Mouse (Mus musculus): ENCODE measurements around the gene Meiob.
A peak's percentile ranks its signal among the peaks of the same experiment; 100 is the strongest.

Meiob gene

DNA sequence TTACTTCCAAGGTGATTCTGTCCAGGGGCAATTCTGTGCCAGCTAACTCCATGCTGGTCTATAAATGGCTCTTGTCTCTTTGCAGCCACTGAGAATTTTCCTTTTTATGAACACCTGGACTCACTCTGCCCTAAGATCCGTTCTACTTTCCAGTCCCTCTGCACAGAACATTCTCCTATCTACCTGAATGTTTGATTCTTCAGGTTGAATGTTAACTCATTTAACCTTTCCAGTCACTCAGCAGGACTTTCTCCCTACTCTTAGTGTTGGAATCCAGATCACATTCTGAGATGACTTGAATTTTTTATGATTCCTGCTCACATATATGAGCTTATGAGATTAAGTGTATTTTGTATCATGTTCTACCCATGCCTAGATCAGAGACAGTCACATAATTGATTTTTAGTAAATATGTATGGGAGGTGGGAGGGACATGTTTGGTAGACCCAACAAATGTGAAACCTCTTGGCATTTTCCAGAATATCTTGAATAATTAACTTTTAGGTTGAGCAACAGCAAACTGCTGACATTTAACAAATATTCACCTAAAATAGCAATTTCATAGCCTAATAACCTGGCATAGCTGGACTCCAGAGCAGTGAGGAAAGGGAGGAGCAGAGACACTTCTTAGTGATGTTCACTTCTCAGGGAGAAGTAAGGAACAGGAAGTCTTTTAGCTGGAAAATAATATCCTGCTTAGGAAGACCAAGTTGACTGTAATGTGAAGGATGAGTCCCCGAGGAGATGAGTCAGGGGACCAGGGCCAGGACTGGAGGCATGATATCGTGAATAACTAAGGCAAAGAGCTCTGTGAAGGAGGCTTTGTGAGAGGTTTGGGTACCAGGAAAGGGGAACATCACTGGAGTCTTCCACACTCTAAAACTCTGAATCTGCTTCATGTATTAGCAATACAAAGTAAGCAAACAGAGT is 17.5 kb downstream of the Meiob start:
- peak; percentile 10 for DNase-seq (ENCODE audit: low read depth, low spot score)

DNA sequence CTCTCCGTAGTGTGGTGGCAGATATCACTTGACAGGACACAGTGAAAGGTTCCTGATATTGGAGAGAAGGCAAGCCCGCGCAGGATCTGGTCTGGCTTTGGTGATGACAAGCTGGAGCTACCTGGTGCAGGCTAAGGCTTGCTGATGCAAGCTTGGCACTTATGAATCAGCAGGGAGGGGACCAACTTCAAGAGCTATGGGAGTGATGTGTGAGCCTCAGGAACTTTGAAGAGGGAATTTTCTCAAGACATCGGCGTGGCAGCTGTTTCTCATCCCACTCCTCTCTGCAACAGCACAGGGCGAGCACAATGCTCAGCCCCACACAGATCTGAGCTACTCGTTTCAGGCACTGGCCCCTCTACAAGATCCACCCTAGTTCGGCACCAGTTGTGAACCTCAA is 35.8 kb downstream of the Meiob start, which contains the start of gene Hagh:
TSS of gene Hagh (plus strand) at position 302 of the 400 bp plus-strand sequence.
- no peak for DNase-seq (ENCODE audit: low read depth, low spot score)

DNA sequence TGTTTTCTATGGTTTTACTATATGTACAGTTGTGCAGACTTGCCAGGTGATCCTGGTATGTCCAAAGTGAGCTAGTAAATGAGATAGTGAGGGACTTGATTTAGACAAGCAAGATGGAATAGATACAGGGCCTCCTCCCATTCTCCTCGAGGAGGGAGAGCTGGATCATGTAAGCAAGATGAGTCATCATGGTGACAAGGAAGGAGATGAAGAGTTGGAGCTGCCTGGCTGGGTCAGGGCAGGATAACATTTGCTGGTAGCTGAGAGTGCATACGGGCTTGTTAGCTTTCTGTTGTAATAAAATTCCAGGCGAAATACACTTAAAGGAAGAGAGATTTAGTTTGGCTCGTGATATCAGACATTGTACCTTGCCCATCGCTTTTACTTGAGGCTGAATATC is 36.3 kb downstream of the Meiob start:
- no peak for DNase-seq (ENCODE audit: low read depth, low spot score)

DNA sequence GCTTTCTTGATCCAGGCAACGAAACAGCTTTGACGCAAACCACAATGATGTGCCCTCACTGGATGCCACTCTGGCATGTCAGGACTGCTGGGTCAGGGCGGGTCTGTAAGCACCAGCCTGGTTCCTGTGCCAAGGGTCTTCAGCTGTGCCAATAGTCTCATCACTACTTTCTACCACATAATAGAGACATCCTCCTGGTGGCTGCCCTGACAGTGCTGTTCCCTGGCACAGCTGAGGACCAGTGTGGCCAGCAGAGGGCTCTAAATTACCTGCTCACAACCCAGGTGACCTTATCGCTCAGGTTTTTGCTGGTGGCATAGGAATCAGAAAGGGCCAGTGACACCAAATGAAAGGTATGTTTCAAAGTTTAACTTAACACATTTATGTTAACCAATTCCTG is 37.0 kb downstream of the Meiob start:
- DNase-seq (ENCODE audit: low read depth, low spot score) = no peak

DNA sequence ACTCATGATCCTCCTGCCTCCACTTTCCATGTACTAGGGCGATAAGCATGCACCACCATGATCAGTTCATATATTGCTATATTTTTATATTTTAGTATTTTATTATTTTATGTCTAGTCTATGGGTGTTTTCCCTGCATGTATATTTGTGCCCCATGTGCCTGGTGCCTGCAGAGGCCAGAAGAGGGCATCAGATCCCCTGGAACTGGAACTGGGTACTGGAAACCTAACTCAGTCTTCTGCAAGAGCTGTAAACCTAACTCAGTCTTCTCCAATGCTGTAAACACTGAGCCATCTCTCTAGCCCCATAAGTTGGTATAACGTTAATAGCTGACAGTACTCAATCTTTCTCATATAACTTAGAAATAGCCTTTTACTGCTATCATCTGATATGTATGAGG is 38.5 kb downstream of the Meiob start:
- no peak for DNase-seq (ENCODE audit: low read depth, low spot score)

DNA sequence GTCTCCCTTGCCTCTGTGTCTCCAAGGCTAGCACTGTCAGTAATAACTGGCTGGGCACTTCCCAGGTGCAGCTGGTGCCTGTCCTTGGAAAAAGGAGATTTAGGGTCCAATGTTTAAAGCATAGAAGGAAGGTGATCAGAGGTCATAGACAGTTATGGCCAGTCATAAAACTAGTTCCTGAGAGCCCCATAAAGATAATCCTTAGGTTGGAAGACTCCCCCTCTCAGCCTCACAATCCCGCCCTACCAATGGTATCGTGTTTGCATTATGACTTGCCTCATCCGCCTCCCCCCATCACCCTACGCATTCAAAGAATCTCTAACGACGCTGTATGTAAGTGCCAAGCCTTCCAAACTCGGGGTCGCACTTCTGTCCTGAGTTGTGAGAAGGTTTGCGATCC is 40.4 kb downstream of the Meiob start:
- DNase-seq (ENCODE audit: low read depth, low spot score) = no peak

DNA sequence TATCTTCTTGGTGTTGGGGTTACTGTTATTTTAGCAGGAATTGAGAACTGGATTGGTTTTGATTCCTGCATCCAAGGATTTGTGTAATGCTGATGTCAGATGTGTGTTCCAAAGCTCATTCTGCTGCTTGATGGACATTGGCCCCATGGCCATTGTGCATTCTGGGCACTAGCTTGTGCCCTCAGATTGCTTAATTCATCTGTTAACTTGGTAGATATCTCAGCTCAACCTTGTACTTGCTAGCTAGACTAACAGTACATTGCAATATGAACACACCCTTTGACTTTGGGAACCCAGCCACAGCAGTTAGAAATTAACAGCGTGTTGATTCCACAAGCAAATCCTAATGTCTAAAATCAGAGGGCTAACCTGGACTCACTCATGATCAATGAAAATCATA is 43.3 kb downstream of the Meiob start:
- DNase-seq (ENCODE audit: low read depth, low spot score) = no peak

DNA sequence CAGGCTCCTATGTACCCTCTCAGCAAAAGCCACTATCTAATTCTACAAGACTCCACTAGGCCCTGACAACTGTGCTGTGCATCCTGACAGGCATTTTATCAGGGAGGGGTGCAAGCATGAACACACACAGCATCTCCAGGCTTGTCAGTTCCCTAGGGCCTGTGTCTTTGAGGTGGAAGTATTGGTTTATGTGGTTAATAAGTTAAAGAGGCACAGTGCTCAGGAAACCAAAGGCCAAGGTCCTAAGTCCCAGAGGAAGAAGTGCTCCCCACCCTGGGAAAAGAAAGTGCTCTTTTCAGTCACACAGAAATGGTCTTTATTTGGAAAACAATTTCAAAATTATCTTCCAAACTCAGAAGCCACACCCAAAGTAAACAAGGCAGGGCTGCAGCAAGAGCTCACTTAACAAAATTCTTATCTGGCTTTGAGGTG is 44.5 kb downstream of the Meiob start:
- DNase-seq (ENCODE audit: low read depth, low spot score) = no peak

DNA sequence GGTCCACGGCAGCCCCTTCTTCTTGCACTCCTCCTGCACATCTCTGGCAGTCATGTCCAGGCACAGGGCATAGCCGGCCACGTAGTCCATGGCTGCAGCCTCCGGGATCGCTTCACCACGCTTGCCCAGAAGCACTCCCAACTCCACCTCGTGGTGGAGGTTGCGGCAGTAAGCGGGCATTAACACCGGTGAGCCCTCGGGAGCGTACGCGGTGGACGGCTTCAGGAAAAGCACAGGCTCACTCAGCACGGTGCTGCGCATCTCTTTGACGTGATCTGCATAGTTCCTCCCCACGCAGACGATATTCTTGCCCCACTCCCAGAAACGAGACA is 45.6 kb downstream of the Meiob start:
- no peak for DNase-seq (ENCODE audit: low read depth, low spot score)

DNA sequence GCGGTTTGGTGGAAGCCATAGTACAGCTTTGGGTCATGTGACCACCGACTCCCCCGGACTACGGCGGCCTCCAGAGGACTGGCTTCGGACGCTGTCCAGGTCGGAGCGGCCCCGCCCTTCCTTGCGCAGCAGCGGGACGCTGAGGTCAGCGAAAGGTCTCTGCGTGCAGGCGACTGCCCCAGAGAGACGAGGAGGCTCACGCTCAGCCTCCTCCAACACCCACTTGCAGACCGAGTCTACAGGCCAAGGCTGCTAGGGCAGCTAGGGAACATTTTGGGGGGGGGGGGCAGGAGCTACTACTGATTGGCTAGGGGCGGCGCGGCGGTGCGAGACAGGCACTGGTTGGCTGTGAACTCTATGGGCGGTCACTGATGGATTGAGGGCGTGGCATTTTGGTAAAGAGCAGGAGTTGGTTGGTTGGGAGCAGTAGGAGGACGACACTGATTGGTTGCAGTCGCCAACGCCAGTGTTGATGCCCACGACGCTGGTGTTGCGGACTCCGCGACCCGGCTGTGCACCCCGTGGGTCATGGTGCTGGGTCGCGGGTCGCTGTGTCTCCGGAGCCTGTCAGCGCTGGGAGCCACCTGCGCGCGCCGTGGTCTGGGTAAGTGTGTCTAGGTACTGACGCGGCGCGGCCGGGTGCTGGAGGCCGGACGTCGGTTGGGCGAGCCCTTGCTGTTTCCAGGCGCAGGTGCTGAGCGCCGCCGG is 46.1 kb downstream of the Meiob start, which contains the start of gene Fahd1:
TSS of gene Fahd1 (minus strand) at position 300 of the 708 bp plus-strand sequence.
- DNase-seq (ENCODE audit: low read depth, low spot score) = peak; percentile 97

DNA sequence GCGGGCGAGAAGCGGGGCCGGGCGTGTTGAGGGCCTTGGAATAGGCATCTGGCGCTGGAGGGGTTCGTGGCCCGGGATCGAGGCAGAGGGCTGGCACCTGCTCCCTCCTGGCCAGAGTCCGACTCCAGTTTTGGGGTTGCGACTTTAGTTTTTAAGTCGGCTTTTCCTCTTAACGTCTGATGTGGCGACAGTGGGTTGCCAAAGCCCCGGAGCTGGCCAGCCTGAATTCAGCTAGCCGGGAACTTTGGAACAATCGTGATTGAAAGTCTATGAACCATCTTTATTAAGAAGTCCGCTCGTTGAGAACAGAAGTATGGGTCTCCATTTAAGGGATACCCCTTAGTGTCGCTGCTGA is 46.7 kb downstream of the Meiob start:
- no peak for DNase-seq (ENCODE audit: low read depth, low spot score)

DNA sequence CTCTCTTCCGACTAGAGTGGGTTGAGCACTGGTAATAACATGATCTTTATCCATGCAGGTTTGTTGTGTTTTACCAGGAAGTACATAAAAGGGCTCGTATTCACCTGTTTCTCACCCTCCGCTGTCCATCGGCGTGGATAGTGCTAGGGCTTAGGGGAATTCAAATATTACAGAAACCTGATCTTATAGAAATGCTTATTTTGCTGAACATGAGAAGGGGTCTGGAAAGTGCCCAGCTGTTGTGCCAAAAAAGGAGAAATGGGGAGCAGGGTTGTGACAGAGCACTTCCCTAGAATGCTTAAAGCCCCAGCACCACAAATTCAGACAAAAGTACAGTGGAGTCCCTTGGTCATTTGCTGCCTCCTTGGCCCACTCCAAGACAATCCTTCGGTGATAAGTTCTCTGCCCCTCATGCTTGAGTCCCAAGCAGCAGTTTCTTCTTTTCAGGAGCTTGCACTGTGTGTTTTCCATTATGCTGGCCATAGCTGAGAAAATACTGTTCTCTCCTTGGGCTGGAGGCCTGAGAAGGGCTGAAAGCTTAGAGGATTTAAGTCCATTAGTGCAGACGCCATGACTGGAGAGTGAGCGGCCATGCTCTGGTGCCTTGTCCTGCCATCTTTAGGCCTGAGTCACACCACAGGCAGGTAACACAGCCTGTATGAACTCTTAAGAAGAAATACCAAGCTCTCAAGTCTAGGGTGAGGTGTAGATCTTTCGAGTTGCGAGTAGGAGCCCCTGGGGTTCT is 47.5 kb downstream of the Meiob start:
- no peak for DNase-seq (ENCODE audit: low read depth, low spot score)

DNA sequence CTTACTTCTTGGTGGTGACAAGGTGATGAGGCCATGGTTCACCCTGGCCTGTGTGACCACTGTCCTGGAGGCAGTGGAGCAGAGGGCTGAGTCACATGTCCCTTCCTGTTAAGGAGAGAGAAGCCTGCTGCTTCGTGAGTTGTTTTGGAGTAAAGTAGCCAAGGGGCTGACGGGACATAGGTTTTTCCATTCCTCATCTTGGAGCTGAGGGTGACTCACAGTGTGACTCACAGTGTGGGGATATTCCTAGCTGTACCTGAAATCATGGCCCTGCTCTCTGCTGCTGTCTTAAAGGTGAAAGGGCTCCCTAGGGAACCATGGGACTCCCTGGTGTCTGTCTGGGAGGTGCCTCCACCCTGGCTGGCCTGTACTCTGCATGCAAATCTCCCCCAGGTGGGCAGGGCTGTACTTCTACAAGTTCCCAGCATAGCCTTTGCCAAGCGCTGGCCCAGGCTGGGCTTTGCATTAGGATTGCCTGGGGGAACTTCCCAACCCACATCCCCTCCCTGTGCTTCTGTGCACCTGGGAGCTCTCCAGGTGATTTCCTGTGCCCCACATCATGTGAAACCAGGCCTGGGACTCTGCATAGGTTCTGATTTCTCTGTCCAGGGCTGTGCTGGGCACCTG is 51.9 kb downstream of the Meiob start:
- no peak for DNase-seq (ENCODE audit: low read depth, low spot score)

DNA sequence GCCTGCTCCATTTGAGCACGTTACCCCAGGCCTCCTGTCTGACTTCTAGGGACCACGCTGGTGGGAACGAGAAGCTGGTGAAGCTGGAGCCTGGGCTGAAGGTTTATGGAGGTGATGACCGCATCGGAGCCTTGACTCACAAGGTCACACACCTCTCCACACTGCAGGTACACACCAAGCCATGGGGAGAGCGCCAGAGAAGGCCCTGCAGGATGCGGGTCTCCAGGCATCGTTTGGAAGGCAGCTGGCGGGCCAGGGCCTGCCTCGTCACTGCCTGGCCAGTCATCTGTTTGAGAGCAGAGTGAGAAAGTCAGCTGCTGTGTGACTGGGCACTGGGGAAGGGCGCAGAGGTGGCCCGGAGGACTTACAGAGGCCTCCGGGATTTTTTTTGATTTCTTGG is 52.5 kb downstream of the Meiob start:
- no peak for DNase-seq (ENCODE audit: low read depth, low spot score)

DNA sequence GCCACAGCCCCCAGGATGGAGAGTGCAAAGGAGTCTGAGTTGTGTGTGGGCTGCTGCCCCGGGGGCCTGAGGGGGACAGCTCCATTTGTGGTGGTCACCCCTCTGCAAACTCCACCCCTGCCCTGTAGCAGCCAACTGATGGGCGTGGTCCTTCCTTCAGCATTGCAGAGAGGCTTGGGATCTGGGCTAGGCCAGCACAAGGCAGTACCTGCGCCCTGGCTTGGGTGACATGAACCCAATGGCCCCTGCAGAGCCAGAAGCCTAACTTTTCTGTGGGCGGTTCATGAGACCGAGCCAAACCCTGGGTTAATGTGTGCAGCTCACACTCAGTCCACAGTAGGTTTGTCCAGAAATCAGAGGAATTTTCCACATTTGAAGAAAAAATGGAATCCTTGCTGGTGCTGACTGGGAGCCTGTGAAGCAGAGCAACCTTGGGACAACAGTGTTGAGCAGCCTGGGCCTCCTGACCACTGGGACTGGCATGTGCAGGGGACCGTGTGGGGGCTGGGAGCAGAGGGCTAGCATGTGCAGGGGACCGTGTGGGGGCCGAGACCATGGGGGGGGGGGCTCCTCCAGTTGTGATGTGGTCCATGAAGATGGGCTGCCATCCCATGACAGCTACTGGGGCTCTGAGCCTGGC is 53.9 kb downstream of the Meiob start:
- DNase-seq (ENCODE audit: low read depth, low spot score) = no peak

DNA sequence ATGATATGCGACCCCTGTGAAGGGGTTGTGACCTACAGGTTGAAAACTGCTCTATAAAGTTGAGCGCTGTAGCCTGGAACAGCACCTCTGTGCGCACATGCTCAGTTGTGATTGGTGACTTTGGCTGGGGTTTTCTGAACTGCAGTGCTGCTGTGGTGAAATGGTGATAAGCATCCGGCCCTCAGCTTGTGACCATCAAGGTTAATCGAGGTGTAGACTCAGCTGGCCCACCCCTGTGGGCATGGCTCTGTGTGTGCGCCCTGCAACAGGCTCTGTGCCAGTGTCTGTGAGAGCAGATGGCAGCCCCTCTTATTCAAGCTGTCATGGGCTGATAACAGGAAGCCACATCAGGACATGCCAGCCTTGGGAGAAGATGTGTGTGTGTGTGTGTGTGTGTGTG is 54.9 kb downstream of the Meiob start:
- DNase-seq (ENCODE audit: low read depth, low spot score) = peak; percentile 33

DNA sequence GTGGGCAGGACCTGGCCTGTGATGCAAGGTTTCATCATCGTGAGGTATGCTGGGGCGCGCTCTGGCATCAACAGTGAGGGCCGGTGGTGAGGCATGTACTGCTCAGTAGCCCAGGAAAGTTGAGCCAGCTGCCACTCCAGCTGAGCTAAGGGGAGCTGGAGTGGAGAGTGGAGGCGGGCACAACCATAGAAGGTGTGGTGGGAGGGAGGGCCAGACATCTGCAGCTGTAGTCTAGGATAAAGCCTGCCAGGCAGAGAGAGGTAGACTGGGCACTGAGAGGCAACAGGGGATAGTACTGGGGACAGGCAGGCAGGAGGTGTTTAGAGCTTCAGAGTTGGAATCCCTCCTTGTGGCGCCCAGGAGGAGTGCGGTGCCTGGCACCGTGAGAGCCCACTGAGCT is 56.0 kb downstream of the Meiob start:
- DNase-seq (ENCODE audit: low read depth, low spot score) = no peak

DNA sequence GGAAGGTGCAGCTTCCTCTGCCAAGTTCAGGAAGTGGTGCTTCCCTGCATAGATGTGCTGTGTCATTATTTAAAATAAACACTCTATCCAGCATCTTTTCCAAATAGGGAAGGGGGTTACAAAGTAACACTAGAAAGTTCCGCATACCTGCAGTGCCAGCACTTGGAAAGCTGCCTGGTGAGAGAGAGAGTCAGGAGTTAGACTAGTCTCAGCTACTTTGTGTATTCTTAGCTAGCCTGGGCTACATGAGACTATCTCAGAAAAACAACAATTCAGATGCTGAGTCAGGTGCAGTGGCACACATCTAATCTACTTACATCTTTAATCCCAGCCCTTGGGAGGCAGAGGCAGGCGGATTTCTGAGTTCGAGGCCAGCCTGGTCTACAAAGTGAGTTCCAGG is 57.7 kb downstream of the Meiob start:
- no peak for DNase-seq (ENCODE audit: low read depth, low spot score)

DNA sequence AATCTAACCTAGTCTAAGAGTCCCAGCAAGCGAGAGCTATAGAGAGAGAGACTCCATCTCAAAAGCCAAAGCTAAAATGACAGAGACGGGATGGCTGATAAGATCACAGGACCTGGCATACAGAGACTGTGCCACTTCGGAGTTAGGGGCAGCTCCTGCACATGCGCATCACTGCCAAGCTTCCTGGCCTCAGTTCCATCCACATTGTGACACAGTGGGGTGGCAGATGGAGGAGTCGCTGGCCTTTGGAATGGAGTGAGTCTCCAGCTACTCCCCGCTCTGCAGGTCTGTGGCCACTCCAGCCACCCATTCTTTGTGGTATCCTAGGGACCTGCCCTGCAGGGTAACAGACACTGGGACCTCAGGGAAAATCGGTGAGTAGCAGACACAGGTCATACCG is 61.7 kb downstream of the Meiob start, which contains the start of gene Igfals:
TSS of gene Igfals (plus strand) at position 222 of the 400 bp plus-strand sequence.
- no peak for DNase-seq (ENCODE audit: low read depth, low spot score)

DNA sequence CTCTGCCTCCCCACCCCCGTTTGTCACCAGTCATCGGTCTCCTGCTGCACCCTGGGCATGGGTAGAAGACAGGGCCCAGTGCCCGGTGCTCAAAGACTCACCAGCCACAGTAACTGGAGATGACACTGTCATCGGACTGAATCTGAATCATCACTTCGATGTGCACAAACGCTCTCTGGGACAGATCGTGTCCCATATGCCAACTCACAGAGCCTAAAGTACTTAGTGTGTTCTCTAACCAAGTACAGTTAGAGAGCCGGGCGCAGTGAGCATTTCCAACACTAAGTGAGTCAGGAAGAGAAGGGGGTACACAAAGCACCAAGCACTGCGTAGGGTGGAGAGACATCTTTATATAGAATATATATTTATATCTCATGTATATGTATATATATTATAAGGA is 63.8 kb downstream of the Meiob start:
- DNase-seq (ENCODE audit: low read depth, low spot score) = no peak

DNA sequence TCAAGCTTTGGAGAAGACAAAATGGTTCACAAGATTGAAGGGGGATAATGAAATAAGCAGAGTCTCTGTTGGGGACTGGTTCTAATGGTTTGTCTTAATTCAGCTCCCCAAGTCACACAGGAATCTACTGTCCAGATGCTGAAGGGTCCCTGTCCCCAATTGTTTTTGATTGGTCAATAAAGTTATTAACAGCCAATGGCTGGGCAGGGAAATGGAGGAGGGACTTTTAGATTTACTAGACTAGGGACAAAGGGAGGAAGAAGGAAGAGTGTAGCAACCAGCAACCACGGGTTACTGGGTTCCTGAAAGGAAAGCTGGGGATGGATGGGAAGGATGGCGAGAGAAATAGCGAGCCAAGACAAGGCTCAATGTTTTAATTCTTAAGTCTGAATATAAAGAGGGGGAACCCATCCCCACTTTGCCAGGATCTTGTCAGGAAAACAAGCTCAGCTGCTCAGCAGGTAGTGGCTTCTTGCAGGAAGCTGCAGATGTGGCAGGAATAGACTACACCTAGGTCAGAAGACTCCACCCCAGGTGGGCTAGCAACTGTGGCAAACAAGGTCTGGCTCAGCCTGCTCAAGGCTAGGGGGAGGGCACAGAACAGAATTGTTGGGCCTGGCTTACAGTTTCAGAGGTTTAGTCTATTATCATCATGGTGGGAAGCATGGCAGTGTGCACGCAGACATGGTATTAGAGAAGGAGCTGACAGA is 69.8 kb downstream of the Meiob start:
- no peak for DNase-seq (ENCODE audit: low read depth, low spot score)

Data from skeletal muscle tissue, adult 2 months (tissue).